Comparison of ENCODE assay signal across 10 mouse cellular contexts in genomic region chr5:74941426-74941825, GRCm38 (mm10).
DNase-seq lines count a peak whose midpoint lies in the region; ATAC-seq and TF ChIP-seq lines count a peak whose summit lies in the region.
"Had no signal": no experiment of that assay in that cellular context is flagged by ENCODE, and none has a peak within 500 bp of the region (broad histone marks: within the 10 kb centered on the region; RNA-seq: fewer than 3 reads in every experiment).

No protein-coding gene starts in this region.

- H3K36me3 ChIP-seq in lung, embryonic 15.5 days: no peaks in the 10 kb centered on the region
- no peaks in the 10 kb centered on the region for H3K36me3 ChIP-seq in heart, embryonic 16.5 days (ENCODE audit: control insufficient read depth, insufficient read depth)
- H3K36me3 ChIP-seq in midbrain, postnatal 0 days (ENCODE audit: insufficient read depth, low read length): no peaks in the 10 kb centered on the region

- H3K4me3 ChIP-seq in lung, embryonic 15.5 days: no peak overlapping the region
- H3K4me3 ChIP-seq in heart, embryonic 16.5 days (ENCODE audit: low read length): no peak overlapping the region
- no peak overlapping the region for H3K4me3 ChIP-seq in midbrain, postnatal 0 days (ENCODE audit: low read depth, low read length)
- H3K4me3 ChIP-seq: erythroblast, embryonic 14.5 days had no signal

- no peak overlapping the region for H3K9ac ChIP-seq in lung, embryonic 15.5 days
- H3K9ac ChIP-seq in heart, embryonic 16.5 days (ENCODE audit: low read length): no peak overlapping the region
- H3K9ac ChIP-seq in midbrain, postnatal 0 days (replicated peaks; ENCODE audit: low read length, poor library complexity, severe bottlenecking): no peak overlapping the region

- peaks cover 19% of the 10 kb centered on the region; the same call in 1 of the 2 replicates for H3K27me3 ChIP-seq in lung, embryonic 15.5 days
- peaks cover 21% of the 10 kb centered on the region for H3K27me3 ChIP-seq in heart, embryonic 16.5 days (ENCODE audit: control insufficient read depth, insufficient read depth, low read length)
- H3K27me3 ChIP-seq in midbrain, postnatal 0 days (ENCODE audit: insufficient read depth, low read length): peaks cover 29% of the 10 kb centered on the region

- TF ChIP-seq CTCF in midbrain, postnatal 0 days (IDR thresholded peaks at IDR 0.05): no peak

- peak; percentile 24 to 49 for DNase-seq in cerebellum, postnatal 14 days
- DNase-seq in cerebellum, adult 11-12 months: no peak
- DNase-seq in lung, postnatal 14 days: no peak
- DNase-seq in midbrain, postnatal 0 days (ENCODE audit: low spot score): peak; percentile 33
- no peak for DNase-seq in layer of hippocampus, postnatal 36 days
- no peak for DNase-seq in left cerebral cortex, adult 9 months (ENCODE audit: low spot score in 2 of 2)
- DNase-seq: adrenal gland, adult 8-10 months had no signal

- H3K4me2 ChIP-seq in lung, embryonic 15.5 days: peak overlapping the region; percentile 12; the same call in 1 of the 2 replicates
- H3K4me2 ChIP-seq in heart, embryonic 16.5 days (ENCODE audit: low read depth, low read length): 0 out of 2 replicates have a peak overlapping the region, but pooled peaks have one; percentile 11
- no peak overlapping the region for H3K4me2 ChIP-seq in midbrain, postnatal 0 days (ENCODE audit: low read depth, low read length, poor library complexity, severe bottlenecking)

- H3K27ac ChIP-seq in lung, embryonic 15.5 days: no peak overlapping the region
- no peak overlapping the region for H3K27ac ChIP-seq in heart, embryonic 16.5 days (ENCODE audit: low read length)
- H3K27ac ChIP-seq in midbrain, postnatal 0 days (ENCODE audit: low read depth, low read length): no peak overlapping the region

- no peak for ATAC-seq in lung, embryonic 15.5 days (ENCODE audit: borderline replicate concordance, extremely low read depth, low FRiP score, low TSS enrichment)
- no peak for ATAC-seq in heart, embryonic 16.5 days (replicated peaks; ENCODE audit: extremely low read depth, insufficient read depth, low FRiP score)
- ATAC-seq in midbrain, postnatal 0 days (ENCODE audit: low FRiP score): no peak

- H3K4me1 ChIP-seq in lung, embryonic 15.5 days: peaks cover 26% of the 10 kb centered on the region
- H3K4me1 ChIP-seq in heart, embryonic 16.5 days (ENCODE audit: control insufficient read depth, insufficient read depth, low read length): peaks cover 16% of the 10 kb centered on the region
- no peaks in the 10 kb centered on the region for H3K4me1 ChIP-seq in midbrain, postnatal 0 days (ENCODE audit: insufficient read depth, low read length)

- 1% methylated on average over 13 of the region's 13 CpGs for WGBS in lung, embryonic 15.5 days
- 7% methylated on average over 13 of the region's 13 CpGs for WGBS in heart, embryonic 16.5 days
- 6% methylated on average over 13 of the region's 13 CpGs for WGBS in midbrain, postnatal 0 days

- H3K9me3 ChIP-seq in lung, embryonic 15.5 days: no peaks in the 10 kb centered on the region
- H3K9me3 ChIP-seq in heart, embryonic 16.5 days (replicated peaks; ENCODE audit: control insufficient read depth, low read length): no peaks in the 10 kb centered on the region
- H3K9me3 ChIP-seq in midbrain, postnatal 0 days (ENCODE audit: low read length): no peaks in the 10 kb centered on the region

Comparison
In these comparisons a context has a peak if more than half of its experiments do, and no peak if none do; other contexts are left out.
1. DNase-seq: peak in cerebellum, postnatal 14 days (2 of 2) and midbrain, postnatal 0 days (single experiment); none in cerebellum, adult 11-12 months (single experiment), lung, postnatal 14 days (single experiment), layer of hippocampus, postnatal 36 days (0 of 2) and left cerebral cortex, adult 9 months (0 of 2).